Mouse (Mus musculus) hindbrain, embryonic 13.5 days (tissue): ENCODE measurements around the gene Rpusd2. TPM values are rescaled to one million over a fixed set of nuclear protein-coding genes. Genes with fewer than 3 reads are reported as not detected.

Experiments used
- ATAC-seq: fragments of 200-750 bp; cut with Nextera tagmentation; 2 replicates; pipeline ENCODE4 v1.8.0; 2017; ENCODE audit warnings: moderate TSS enrichment; ENCODE audit not compliant: low FRiP score
- H3K27ac ChIP-seq: fragments of 300-500 bp; sonication (generic); 2 replicates; pipeline ENCODE4 v1.5.1; 2015; ENCODE audit warnings: inconsistent platforms, mild to moderate bottlenecking, moderate library complexity
- H3K27me3 ChIP-seq: fragments of 300-500 bp; sonication (generic); 2 replicates; pipeline ENCODE4 v1.6.1; 2015; ENCODE audit warnings: mild to moderate bottlenecking, inconsistent platforms
- H3K36me3 ChIP-seq: fragments of 300-500 bp; sonication (generic); 2 replicates; pipeline ENCODE4 v1.6.1; 2015; ENCODE audit warnings: mild to moderate bottlenecking, inconsistent platforms
- H3K4me1 ChIP-seq: fragments of 300-500 bp; sonication (generic); replicated peaks from 2 replicates; pipeline ENCODE4 v1.6.1; 2015; ENCODE audit warnings: inconsistent platforms
- H3K4me2 ChIP-seq: fragments of 300-500 bp; sonication (generic); 2 replicates; pipeline ENCODE4 v1.6.1; 2015; ENCODE audit warnings: inconsistent platforms, mild to moderate bottlenecking, moderate library complexity
- H3K4me3 ChIP-seq: fragments of 300-500 bp; sonication (generic); 2 replicates; pipeline ENCODE4 v1.5.1; 2015; ENCODE audit warnings: mild to moderate bottlenecking, inconsistent platforms
- H3K9ac ChIP-seq: fragments of 300-500 bp; sonication (generic); 2 replicates; pipeline ENCODE4 v1.6.1; 2015; ENCODE audit warnings: mild to moderate bottlenecking, inconsistent platforms
- H3K9me3 ChIP-seq: fragments of 300-500 bp; sonication (generic); 2 replicates; pipeline ENCODE4 v1.6.1; 2016; ENCODE audit warnings: inconsistent platforms
- WGBS: fragments of 180-500 bp; shearing (Covaris S2); methylation state at CpG from one replicate; pipeline ENCODE4 v1.1.7; 2015; 5-methylcytosine and 5-hydroxymethylcytosine counted together
- polyA plus RNA-seq: library from polyadenylated mRNA; unstranded; fragments of >200 nt; fragmentation: Nextera tagmentation; extraction: Ambion mirVana; gene quantifications from 2 replicates; pipeline ENCODE4 v1.2.1, GENCODE M21; 2015

The Rpusd2 gene
- polyA plus RNA-seq, 1 experiment from 2014 or later = 4.7 TPM

- no peaks in the 10 kb centered on the region for H3K27me3 ChIP-seq
- ATAC-seq = no peak
- no peak overlapping the region for H3K27ac ChIP-seq
- WGBS = 70% methylated on average over 2 of the region's 2 CpGs
- no peaks in the 10 kb centered on the region; the same call in 1 of the 2 replicates for H3K36me3 ChIP-seq
- peaks cover 7% of the 10 kb centered on the region for H3K4me1 ChIP-seq
- H3K4me3 ChIP-seq = no peak overlapping the region
- H3K4me2 ChIP-seq = no peak overlapping the region
- H3K9ac ChIP-seq = no peak overlapping the region
- H3K9me3 ChIP-seq = no peaks in the 10 kb centered on the region
Observed at GRCm38 (mm10) chr2:119045163-119045562, 10.6 kb downstream of the Rpusd2 start.

GRCm38 (mm10) chr2:119046649-119047611, 12.3 kb downstream of the Rpusd2 start, which contains the start of gene Knl1:
Gene Knl1, plus strand, starts transcription at chr2:119047119.
- H3K9me3 ChIP-seq = no peaks in the 10 kb centered on the region
- H3K4me1 ChIP-seq = peaks cover 7% of the 10 kb centered on the region
- peak; percentile 98 for ATAC-seq
- H3K9ac ChIP-seq = peak within 1 kb of the TSS; percentile 71
- peak within 1 kb of the TSS; percentile 78 for H3K27ac ChIP-seq
- WGBS = under 1% methylated on average over 77 of the region's 77 CpGs
- no peaks in the 10 kb centered on the region for H3K27me3 ChIP-seq
- peak within 1 kb of the TSS; percentile 79 for H3K4me3 ChIP-seq
- no peaks in the 10 kb centered on the region; the same call in 1 of the 2 replicates for H3K36me3 ChIP-seq
- peak within 1 kb of the TSS; percentile 75 for H3K4me2 ChIP-seq

GRCm38 (mm10) chr2:119047849-119048248, 13.3 kb downstream of the Rpusd2 start:
- H3K9me3 ChIP-seq = no peaks in the 10 kb centered on the region
- peak overlapping the region; percentile 71; the same call in 1 of the 2 replicates for H3K9ac ChIP-seq
- WGBS = 24% methylated on average over 4 of the region's 4 CpGs
- no peak overlapping the region for H3K27ac ChIP-seq
- ATAC-seq = no peak
- H3K4me2 ChIP-seq = peak overlapping the region; percentile 75
- H3K4me1 ChIP-seq = peaks cover 7% of the 10 kb centered on the region
- H3K36me3 ChIP-seq = no peaks in the 10 kb centered on the region
- no peaks in the 10 kb centered on the region for H3K27me3 ChIP-seq
- H3K4me3 ChIP-seq = peak overlapping the region; percentile 79

GRCm38 (mm10) chr2:119050132-119050650, 15.6 kb downstream of the Rpusd2 start:
- WGBS = 96% methylated on average over 4 of the region's 4 CpGs
- Histone ChIP-seq H3K27me3 (no peaks in the 10 kb centered on the region), H3K4me3 (no peak overlapping the region), H3K27ac (no peak overlapping the region), H3K9ac (no peak overlapping the region), H3K9me3 (no peaks in the 10 kb centered on the region), H3K4me2 (no peak overlapping the region), H3K36me3 (no peaks in the 10 kb centered on the region), H3K4me1 (peaks cover 7% of the 10 kb centered on the region)
- ATAC-seq = no peak

GRCm38 (mm10) chr2:119060139-119060538, 25.5 kb downstream of the Rpusd2 start:
- WGBS = 96% methylated on average over 2 of the region's 2 CpGs
- H3K9ac ChIP-seq = no peak overlapping the region
- H3K36me3 ChIP-seq = no peaks in the 10 kb centered on the region

GRCm38 (mm10) chr2:119072397-119072796, 37.8 kb downstream of the Rpusd2 start:
- Histone ChIP-seq H3K4me2 (no peak overlapping the region), H3K36me3 (no peaks in the 10 kb centered on the region; the same call in 1 of the 2 replicates), H3K27ac (no peak overlapping the region), H3K4me1 (no peaks in the 10 kb centered on the region), H3K9ac (no peak overlapping the region), H3K9me3 (no peaks in the 10 kb centered on the region), H3K4me3 (no peak overlapping the region), H3K27me3 (no peaks in the 10 kb centered on the region)
- 95% methylated on average over 4 of the region's 4 CpGs for WGBS
- ATAC-seq = no peak

More at GRCm38 (mm10) chr2:119060139-119060538, 25.5 kb downstream of the Rpusd2 start:
- Histone ChIP-seq H3K4me1 (no peaks in the 10 kb centered on the region), H3K4me3 (no peak overlapping the region), H3K4me2 (no peak overlapping the region), H3K9me3 (no peaks in the 10 kb centered on the region), H3K27ac (no peak overlapping the region), H3K27me3 (no peaks in the 10 kb centered on the region)
- ATAC-seq = no peak

- H3K9me3 ChIP-seq = no peaks in the 10 kb centered on the region
- WGBS = 88% methylated on average over 2 of the region's 2 CpGs
- no peak overlapping the region for H3K27ac ChIP-seq
Observed at GRCm38 (mm10) chr2:119086156-119086555, 51.6 kb downstream of the Rpusd2 start.

More at GRCm38 (mm10) chr2:119086156-119086555, 51.6 kb downstream of the Rpusd2 start:
- no peaks in the 10 kb centered on the region for H3K4me1 ChIP-seq
- no peak for ATAC-seq
- no peaks in the 10 kb centered on the region for H3K36me3 ChIP-seq
- no peak overlapping the region for H3K4me3 ChIP-seq
- no peaks in the 10 kb centered on the region for H3K27me3 ChIP-seq
- H3K4me2 ChIP-seq = no peak overlapping the region
- no peak overlapping the region for H3K9ac ChIP-seq

Other genes starting within 250 kb of the Rpusd2 start
- gene Knstrn, start 220.8 kb upstream of the Rpusd2 start, polyA plus RNA-seq = 32.9 and 33.6 TPM in 2 replicates
- 41.8 and 44.7 TPM in 2 replicates for gene Ivd, start 172.8 kb upstream of the Rpusd2 start, polyA plus RNA-seq
- 5.0 and 5.1 TPM in 2 replicates for gene Bahd1, start 134.4 kb upstream of the Rpusd2 start, polyA plus RNA-seq
- 6.9 and 8.1 TPM in 2 replicates for gene Chst14, start 108.3 kb upstream of the Rpusd2 start, polyA plus RNA-seq
- gene Ccdc32, start 5.4 kb upstream of the Rpusd2 start, polyA plus RNA-seq = 34.2 and 36.0 TPM in 2 replicates
- gene Knl1, start 12.3 kb downstream of the Rpusd2 start, polyA plus RNA-seq = 11.9 and 15.2 TPM in 2 replicates
- 12.6 and 12.8 TPM in 2 replicates for gene Rad51, start 78.0 kb downstream of the Rpusd2 start, polyA plus RNA-seq
- 44.3 and 47.3 TPM in 2 replicates for gene Rmdn3, start 122.2 kb downstream of the Rpusd2 start, polyA plus RNA-seq
- gene Gchfr, start 133.0 kb downstream of the Rpusd2 start, polyA plus RNA-seq = 9.3 and 14.7 TPM in 2 replicates
- 0.75 and 0.96 TPM in 2 replicates for gene Gm14137, start 139.7 kb downstream of the Rpusd2 start, polyA plus RNA-seq
- gene Zfyve19, start 173.8 kb downstream of the Rpusd2 start, polyA plus RNA-seq = 57.5 and 59.7 TPM in 2 replicates
- gene Dnajc17, start 174.0 kb downstream of the Rpusd2 start, polyA plus RNA-seq = 25.0 and 27.3 TPM in 2 replicates
- gene Ppp1r14d, start 195.1 kb downstream of the Rpusd2 start, polyA plus RNA-seq = not detected in 2 replicates
- gene Spint1, start 202.6 kb downstream of the Rpusd2 start, polyA plus RNA-seq = 0.72 and 0.99 TPM in 2 replicates
- gene Rhov, start 236.5 kb downstream of the Rpusd2 start, polyA plus RNA-seq = 21.2 and 23.4 TPM in 2 replicates